Mouse (Mus musculus): ENCODE measurements around the gene Tet2. TPM values are rescaled to one million over a fixed set of nuclear protein-coding genes. Genes with fewer than 3 reads are reported as not detected.
A peak's percentile ranks its signal among the peaks of the same experiment; 100 is the strongest.

The Tet2 gene
- total and polyA plus RNA-seq, 2 experiments from 2014 or later, result 17.2 to 46.5 TPM

DNA sequence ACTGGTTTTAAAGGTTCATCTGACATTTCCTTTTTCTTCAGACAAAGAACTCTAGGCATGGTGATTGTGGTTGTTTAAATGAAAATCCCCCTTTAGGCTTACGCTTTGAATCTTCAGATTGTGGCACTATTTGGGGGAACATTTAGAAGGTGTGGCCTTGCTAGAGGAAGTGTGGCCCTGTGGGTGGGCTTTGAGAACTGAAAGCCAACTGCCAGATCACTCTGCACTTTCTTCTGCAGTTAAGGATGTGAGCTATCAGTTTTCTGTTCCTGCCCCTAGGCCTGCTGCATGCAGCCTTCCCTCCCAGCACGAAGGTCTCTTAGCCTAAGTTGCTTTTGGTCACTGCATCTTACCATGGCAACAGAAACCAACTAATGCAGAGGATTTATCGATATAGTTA lies 26.1 kb downstream of the Tet2 start:
- DNase-seq (ENCODE audit: low spot score), result no peak
- Histone ChIP-seq H3K4me2 (ENCODE audit: low read depth, low read length, poor library complexity, severe bottlenecking) (no peak overlapping the region), H3K27ac (ENCODE audit: low read depth, low read length) (no peak overlapping the region), H3K27me3 (ENCODE audit: insufficient read depth, low read length) (no peaks in the 10 kb centered on the region), H3K4me3 (ENCODE audit: low read depth, low read length) (no peak overlapping the region), H3K4me1 (ENCODE audit: insufficient read depth, low read length) (no peaks in the 10 kb centered on the region), H3K9ac (replicated peaks; ENCODE audit: low read length, poor library complexity, severe bottlenecking) (no peak overlapping the region), H3K9me3 (ENCODE audit: low read length) (no peaks in the 10 kb centered on the region), H3K36me3 (ENCODE audit: insufficient read depth, low read length) (no peaks in the 10 kb centered on the region)
- no peak for TF ChIP-seq CTCF (IDR thresholded peaks at IDR 0.05)
- no peak for ATAC-seq (ENCODE audit: low FRiP score)
- 81% methylated on average over 3 of the region's 3 CpGs for WGBS

DNA sequence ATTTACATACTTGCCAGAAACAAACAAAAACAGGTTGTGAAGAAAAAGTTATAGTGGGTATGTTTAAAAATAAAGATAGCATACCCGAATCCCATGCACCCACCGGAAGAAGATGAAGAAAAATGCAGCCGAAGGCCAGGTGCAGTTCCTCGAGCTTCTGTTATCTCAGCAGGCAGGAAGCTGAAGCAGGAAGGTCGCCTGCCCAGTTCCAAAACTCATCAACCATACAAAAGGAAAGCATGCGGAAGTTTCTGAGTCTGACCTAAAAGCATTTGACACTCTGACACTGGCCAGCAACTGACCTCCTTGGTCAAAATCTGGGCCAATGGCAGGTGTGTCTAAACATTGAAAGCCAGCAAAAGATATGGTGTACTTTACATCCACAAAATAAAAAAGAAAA lies 26.8 kb downstream of the Tet2 start:
- no peak for ATAC-seq (ENCODE audit: low FRiP score)
- TF ChIP-seq CTCF (IDR thresholded peaks at IDR 0.05), result no peak
- no peak overlapping the region for H3K4me3 ChIP-seq (ENCODE audit: low read depth, low read length)
- H3K9ac ChIP-seq (replicated peaks; ENCODE audit: low read length, poor library complexity, severe bottlenecking), result no peak overlapping the region
- WGBS, result 87% methylated on average over 6 of the region's 6 CpGs
- no peaks in the 10 kb centered on the region for H3K9me3 ChIP-seq (ENCODE audit: low read length)
- no peak overlapping the region for H3K27ac ChIP-seq (ENCODE audit: low read depth, low read length)
- no peaks in the 10 kb centered on the region for H3K4me1 ChIP-seq (ENCODE audit: insufficient read depth, low read length)
- H3K36me3 ChIP-seq (ENCODE audit: insufficient read depth, low read length), result peaks cover 3% of the 10 kb centered on the region; the same call in 1 of the 2 replicates
- DNase-seq (ENCODE audit: low spot score), result no peak
- H3K27me3 ChIP-seq (ENCODE audit: insufficient read depth, low read length), result no peaks in the 10 kb centered on the region
- H3K4me2 ChIP-seq (ENCODE audit: low read depth, low read length, poor library complexity, severe bottlenecking), result no peak overlapping the region

DNA sequence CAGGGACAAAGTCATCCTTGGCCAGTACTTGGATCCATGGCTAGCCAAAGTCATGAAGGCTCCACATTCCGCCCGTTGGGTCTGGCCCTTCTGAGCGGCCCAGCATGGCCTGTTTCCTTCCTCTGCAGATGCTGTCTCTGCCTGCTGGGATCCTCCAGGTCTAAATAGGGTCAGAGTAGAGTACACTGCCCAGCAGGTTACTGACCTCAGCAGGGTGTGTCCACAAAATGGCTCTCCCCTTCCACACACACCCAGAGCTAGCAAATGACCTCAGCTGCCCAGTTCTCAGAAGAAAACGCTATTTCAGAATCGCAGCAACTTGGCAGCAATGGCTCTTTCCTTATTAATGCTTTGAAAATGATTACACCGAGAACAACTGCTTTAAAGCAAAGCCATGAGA lies 27.5 kb downstream of the Tet2 start:
- WGBS, result 82% methylated on average over 6 of the region's 6 CpGs
- no peaks in the 10 kb centered on the region for H3K4me1 ChIP-seq (ENCODE audit: insufficient read depth, low read length)
- H3K4me3 ChIP-seq (ENCODE audit: low read depth, low read length), result no peak overlapping the region
- no peaks in the 10 kb centered on the region for H3K9me3 ChIP-seq (ENCODE audit: low read length)
- no peak overlapping the region for H3K9ac ChIP-seq (replicated peaks; ENCODE audit: low read length, poor library complexity, severe bottlenecking)
- DNase-seq (ENCODE audit: low spot score), result no peak
- H3K36me3 ChIP-seq (ENCODE audit: insufficient read depth, low read length), result peaks cover 3% of the 10 kb centered on the region; the same call in 1 of the 2 replicates
- no peak overlapping the region for H3K4me2 ChIP-seq (ENCODE audit: low read depth, low read length, poor library complexity, severe bottlenecking)
- no peaks in the 10 kb centered on the region for H3K27me3 ChIP-seq (ENCODE audit: insufficient read depth, low read length)
- no peak for TF ChIP-seq CTCF (IDR thresholded peaks at IDR 0.05)
- no peak overlapping the region for H3K27ac ChIP-seq (ENCODE audit: low read depth, low read length)
- no peak for ATAC-seq (ENCODE audit: low FRiP score)

DNA sequence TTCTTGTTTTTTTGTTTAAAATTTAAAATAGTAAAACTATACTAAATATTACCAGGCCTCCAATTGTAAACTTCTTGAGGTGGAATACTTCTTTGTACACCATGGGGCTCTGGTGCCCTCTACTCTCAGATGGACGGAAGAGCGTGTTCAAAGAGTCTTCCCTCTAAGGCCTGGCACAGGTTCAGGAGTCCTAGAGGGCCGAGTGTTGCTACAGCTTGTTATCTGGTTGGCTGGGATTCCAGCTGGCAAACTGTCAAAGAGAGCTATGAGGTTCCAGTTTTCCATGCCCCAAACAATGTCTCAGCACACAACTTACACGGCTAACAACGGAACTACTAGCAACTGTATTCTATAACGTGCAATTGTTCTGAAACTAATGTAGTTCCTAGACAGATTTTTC lies 28.8 kb downstream of the Tet2 start:
- H3K36me3 ChIP-seq (ENCODE audit: insufficient read depth, low read length), result peaks cover 6% of the 10 kb centered on the region; the same call in 1 of the 2 replicates
- peak; percentile 89 for DNase-seq (ENCODE audit: low spot score)
- H3K4me2 ChIP-seq (ENCODE audit: low read depth, low read length, poor library complexity, severe bottlenecking), result no peak overlapping the region
- H3K4me1 ChIP-seq (ENCODE audit: insufficient read depth, low read length), result no peaks in the 10 kb centered on the region
- no peak for ATAC-seq (ENCODE audit: low FRiP score)
- no peaks in the 10 kb centered on the region for H3K27me3 ChIP-seq (ENCODE audit: insufficient read depth, low read length)
- no peaks in the 10 kb centered on the region for H3K9me3 ChIP-seq (ENCODE audit: low read length)
- WGBS, result 52% methylated on average over 6 of the region's 6 CpGs
- no peak overlapping the region for H3K4me3 ChIP-seq (ENCODE audit: low read depth, low read length)
- TF ChIP-seq CTCF (IDR thresholded peaks at IDR 0.05), result peak; percentile 27
- H3K9ac ChIP-seq (replicated peaks; ENCODE audit: low read length, poor library complexity, severe bottlenecking), result no peak overlapping the region
- no peak overlapping the region for H3K27ac ChIP-seq (ENCODE audit: low read depth, low read length)

DNA sequence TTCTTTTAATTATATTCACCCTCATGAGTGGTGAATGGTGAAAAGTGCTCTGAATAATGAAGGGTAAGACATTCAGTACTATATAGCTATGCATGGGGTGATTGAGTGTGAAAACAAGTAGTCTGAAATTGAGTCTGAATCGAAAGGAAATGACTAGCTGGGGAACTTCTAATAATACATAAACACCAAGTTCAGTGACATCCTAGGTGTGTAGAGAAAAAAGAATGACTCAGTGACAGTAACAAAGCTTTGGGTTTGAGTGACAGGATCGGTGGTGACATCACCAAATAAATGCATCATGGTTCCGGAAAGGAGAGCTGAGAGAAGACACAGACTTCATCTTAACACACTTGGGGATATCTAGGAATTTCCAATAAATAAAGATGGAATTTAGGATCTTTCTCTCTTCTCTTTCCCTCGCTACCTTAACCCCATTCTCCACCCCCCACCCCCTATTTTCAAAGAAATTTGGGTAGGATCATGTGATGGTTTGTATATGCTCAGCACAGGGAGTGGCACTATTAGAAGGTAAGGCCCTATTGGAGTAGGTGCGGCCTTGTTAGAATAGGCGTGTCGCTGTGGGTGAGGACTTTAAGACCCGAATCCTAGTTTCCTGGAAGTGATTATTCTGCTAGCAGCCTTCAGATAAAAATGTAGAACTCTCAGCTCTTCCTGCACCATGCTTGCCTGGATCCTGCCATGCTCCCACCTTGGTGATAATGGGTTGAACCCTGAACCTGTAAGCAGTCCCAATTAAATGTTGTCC lies 29.6 kb downstream of the Tet2 start:
- TF ChIP-seq CTCF (IDR thresholded peaks at IDR 0.05), result no peak
- Histone ChIP-seq H3K9ac (replicated peaks; ENCODE audit: low read length, poor library complexity, severe bottlenecking) (no peak overlapping the region), H3K9me3 (ENCODE audit: low read length) (no peaks in the 10 kb centered on the region), H3K4me3 (ENCODE audit: low read depth, low read length) (no peak overlapping the region), H3K4me1 (ENCODE audit: insufficient read depth, low read length) (no peaks in the 10 kb centered on the region), H3K36me3 (ENCODE audit: insufficient read depth, low read length) (peaks cover 6% of the 10 kb centered on the region; the same call in 1 of the 2 replicates), H3K27ac (ENCODE audit: low read depth, low read length) (no peak overlapping the region), H3K27me3 (ENCODE audit: insufficient read depth, low read length) (no peaks in the 10 kb centered on the region), H3K4me2 (ENCODE audit: low read depth, low read length, poor library complexity, severe bottlenecking) (no peak overlapping the region)
- ATAC-seq (ENCODE audit: low FRiP score), result no peak
- WGBS, result 95% methylated on average over 8 of the region's 8 CpGs
- no peak for DNase-seq (ENCODE audit: low spot score)

DNA sequence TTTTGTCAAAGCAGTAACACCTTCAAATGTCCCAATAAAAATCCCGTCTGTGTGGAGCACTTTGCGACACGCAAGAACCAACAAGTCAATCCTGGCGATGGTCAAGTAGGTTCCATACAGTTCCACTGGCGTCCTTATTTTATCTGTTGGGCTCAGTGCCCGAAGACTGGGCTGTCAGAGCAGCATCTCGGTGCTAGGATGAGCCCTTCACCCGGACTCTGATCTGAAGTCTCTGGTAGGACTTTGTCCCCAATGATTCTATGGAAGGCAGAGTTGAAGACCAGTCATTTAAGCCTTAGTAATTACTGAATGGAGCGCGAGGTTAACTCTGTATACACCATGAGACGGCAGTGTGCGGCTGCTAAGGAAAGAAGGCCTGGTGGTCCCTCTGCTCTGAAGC lies 30.6 kb downstream of the Tet2 start:
- Histone ChIP-seq H3K4me3 (ENCODE audit: low read depth, low read length) (no peak overlapping the region), H3K9ac (replicated peaks; ENCODE audit: low read length, poor library complexity, severe bottlenecking) (no peak overlapping the region), H3K27ac (ENCODE audit: low read depth, low read length) (no peak overlapping the region), H3K36me3 (ENCODE audit: insufficient read depth, low read length) (peaks cover 6% of the 10 kb centered on the region; the same call in 1 of the 2 replicates), H3K4me1 (ENCODE audit: insufficient read depth, low read length) (no peaks in the 10 kb centered on the region), H3K9me3 (ENCODE audit: low read length) (no peaks in the 10 kb centered on the region), H3K27me3 (ENCODE audit: insufficient read depth, low read length) (no peaks in the 10 kb centered on the region), H3K4me2 (ENCODE audit: low read depth, low read length, poor library complexity, severe bottlenecking) (no peak overlapping the region)
- no peak for TF ChIP-seq CTCF (IDR thresholded peaks at IDR 0.05)
- WGBS, result 98% methylated on average over 12 of the region's 12 CpGs
- ATAC-seq (ENCODE audit: low FRiP score) (no peak), DNase-seq (ENCODE audit: low spot score) (no peak)
